In genomic region chr14:72884561-72884960, GRCm38 (mm10) we compare ENCODE assay signal across 25 mouse cellular contexts.
DNase-seq lines count a peak whose midpoint lies in the region; ATAC-seq and TF ChIP-seq lines count a peak whose summit lies in the region.
"Had no signal": no experiment of that assay in that cellular context is flagged by ENCODE, and none has a peak within 500 bp of the region (broad histone marks: within the 10 kb centered on the region; RNA-seq: fewer than 3 reads in every experiment).

No protein-coding gene starts in this region.

- H3K27ac ChIP-seq in forebrain, postnatal 0 days (ENCODE audit: low read depth, low read length): no peak overlapping the region
- no peak overlapping the region for H3K27ac ChIP-seq in forebrain, embryonic 12.5 days
- H3K27ac ChIP-seq in lung, embryonic 16.5 days (ENCODE audit: low read length): peak overlapping the region; percentile 71
- H3K27ac ChIP-seq: heart, adult 2 months; hindbrain, embryonic 13.5 days; kidney, postnatal 0 days; macrophage; midbrain, embryonic 13.5 days; neural tube, embryonic 13.5 days had no signal

- DNase-seq in forebrain, postnatal 0 days: peak; percentile 51
- no peak for DNase-seq in lung, postnatal 25 days (ENCODE audit: low spot score)
- peak; percentile 66 for DNase-seq in brain, embryonic 14.5 days (ENCODE audit: low read depth)
- no peak for DNase-seq in left cerebral cortex, adult 18-20 months (ENCODE audit: low spot score in 2 of 2)
- no peak for DNase-seq in urinary bladder, postnatal 10 days (ENCODE audit: low spot score)
- DNase-seq: adrenal gland, adult 2 months; B cell, adult 2 months; cerebellum, adult 11-12 months; cerebellum, postnatal 10 days; heart, adult 2 months; heart, postnatal 4 days; kidney, adult 8-10 months; kidney, postnatal 4 days; thymus, postnatal 4 days had no signal

- no peak overlapping the region for H3K4me2 ChIP-seq in forebrain, postnatal 0 days (ENCODE audit: low read depth)
- no peak overlapping the region for H3K4me2 ChIP-seq in forebrain, embryonic 12.5 days
- no peak overlapping the region for H3K4me2 ChIP-seq in lung, embryonic 16.5 days (ENCODE audit: low read depth, low read length)
- H3K4me2 ChIP-seq: heart, embryonic 12.5 days; hindbrain, embryonic 13.5 days; liver, embryonic 11.5 days; midbrain, embryonic 13.5 days; neural tube, embryonic 13.5 days had no signal

- H3K4me1 ChIP-seq in forebrain, postnatal 0 days (ENCODE audit: insufficient read depth): no peaks in the 10 kb centered on the region
- no peaks in the 10 kb centered on the region for H3K4me1 ChIP-seq in forebrain, embryonic 12.5 days
- peaks cover 7% of the 10 kb centered on the region for H3K4me1 ChIP-seq in lung, embryonic 16.5 days (replicated peaks; ENCODE audit: control insufficient read depth, insufficient read depth, low read length)
- H3K4me1 ChIP-seq: hindbrain, embryonic 13.5 days; midbrain, embryonic 13.5 days; neural tube, embryonic 13.5 days had no signal

- H3K4me3 ChIP-seq in forebrain, postnatal 0 days (ENCODE audit: low read depth, low read length): no peak overlapping the region
- H3K4me3 ChIP-seq in forebrain, embryonic 12.5 days (replicated peaks): no peak overlapping the region
- no peak overlapping the region for H3K4me3 ChIP-seq in lung, embryonic 16.5 days (ENCODE audit: low read length)
- H3K4me3 ChIP-seq: heart, adult 2 months; heart, embryonic 12.5 days; hindbrain, embryonic 13.5 days; midbrain, embryonic 13.5 days; neural tube, embryonic 13.5 days had no signal

- peak; percentile 32; the same call in 1 of the 2 replicates for ATAC-seq in forebrain, postnatal 0 days
- no peak for ATAC-seq in forebrain, embryonic 12.5 days (ENCODE audit: low FRiP score)
- peak; percentile 63 for ATAC-seq in lung, embryonic 16.5 days (ENCODE audit: low read depth)
- ATAC-seq: activated CD4-positive, CD25-positive, alpha-beta regulatory T cell, adult 4 months; intestine, embryonic 16.5 days; midbrain, embryonic 13.5 days had no signal

- H3K27me3 ChIP-seq in forebrain, postnatal 0 days (ENCODE audit: insufficient read depth, low read length): no peaks in the 10 kb centered on the region
- H3K27me3 ChIP-seq in forebrain, embryonic 12.5 days: no peaks in the 10 kb centered on the region
- H3K27me3 ChIP-seq in lung, embryonic 16.5 days (ENCODE audit: control insufficient read depth, insufficient read depth, low read depth, low read length): no peaks in the 10 kb centered on the region
- H3K27me3 ChIP-seq: heart, embryonic 12.5 days; hindbrain, embryonic 13.5 days; midbrain, embryonic 13.5 days; neural tube, embryonic 13.5 days had no signal

- no peaks in the 10 kb centered on the region for H3K9me3 ChIP-seq in forebrain, postnatal 0 days (ENCODE audit: low read length)
- no peaks in the 10 kb centered on the region for H3K9me3 ChIP-seq in forebrain, embryonic 12.5 days
- H3K9me3 ChIP-seq in lung, embryonic 16.5 days (ENCODE audit: control insufficient read depth, low read length): no peaks in the 10 kb centered on the region
- H3K9me3 ChIP-seq: hindbrain, embryonic 13.5 days; midbrain, embryonic 13.5 days; neural tube, embryonic 13.5 days had no signal

- no peak overlapping the region for H3K9ac ChIP-seq in forebrain, postnatal 0 days
- H3K9ac ChIP-seq in forebrain, embryonic 12.5 days: no peak overlapping the region
- H3K9ac ChIP-seq in lung, embryonic 16.5 days (ENCODE audit: low read length): no peak overlapping the region
- H3K9ac ChIP-seq: heart, embryonic 12.5 days; hindbrain, embryonic 13.5 days; midbrain, embryonic 13.5 days; neural tube, embryonic 13.5 days had no signal

- no peak for TF ChIP-seq CTCF in forebrain, postnatal 0 days (IDR thresholded peaks at IDR 0.05; ENCODE audit: low read depth)
- no peak for TF ChIP-seq CTCF in brain, embryonic 14.5 days (IDR thresholded peaks at IDR 0.05; ENCODE audit: borderline replicate concordance, extremely low read depth, insufficient read depth, insufficient read length)

- no peaks in the 10 kb centered on the region for H3K36me3 ChIP-seq in forebrain, postnatal 0 days (ENCODE audit: insufficient read depth)
- H3K36me3 ChIP-seq in forebrain, embryonic 12.5 days (replicated peaks): no peaks in the 10 kb centered on the region
- no peaks in the 10 kb centered on the region for H3K36me3 ChIP-seq in lung, embryonic 16.5 days (ENCODE audit: control insufficient read depth, insufficient read depth, low read length)
- H3K36me3 ChIP-seq: heart, embryonic 12.5 days; hindbrain, embryonic 13.5 days; midbrain, embryonic 13.5 days; neural tube, embryonic 13.5 days had no signal

- no peak for TF ChIP-seq POLR2A in brain, embryonic 14.5 days (IDR thresholded peaks at IDR 0.05; ENCODE audit: borderline replicate concordance, extremely low read depth, insufficient read depth, insufficient read length, poor library complexity, severe bottlenecking)

- 66% methylated on average over 4 of the region's 4 CpGs for WGBS in forebrain, postnatal 0 days
- 90% methylated on average over 4 of the region's 4 CpGs for WGBS in forebrain, embryonic 12.5 days
- WGBS in lung, embryonic 16.5 days: 53% methylated on average over 4 of the region's 4 CpGs

Comparison
In these comparisons a context has a peak if more than half of its experiments do, and no peak if none do; other contexts are left out.
1. DNase-seq: peak in forebrain, postnatal 0 days (single experiment) and brain, embryonic 14.5 days (single experiment); none in lung, postnatal 25 days (single experiment), left cerebral cortex, adult 18-20 months (0 of 2) and urinary bladder, postnatal 10 days (single experiment).